Mouse (Mus musculus) bone marrow, adult 2 months (tissue): ENCODE data around the gene Mipol1.

Experiments
- CTCF ChIP-seq: fragments of 200-500 bp; IDR thresholded peaks from 2 replicates; pipeline ENCODE4 v1.5.1; 2011; ENCODE audit warnings: low read length, control low read depth; ENCODE audit not compliant: control insufficient read depth, insufficient read depth
- POLR2A ChIP-seq: fragments of 200-500 bp; IDR thresholded peaks from 2 replicates; pipeline ENCODE4 v1.6.1; 2011; ENCODE audit warnings: low read depth, mild to moderate bottlenecking, control low read depth, low read length, borderline replicate concordance; ENCODE audit not compliant: control insufficient read depth

- TF ChIP-seq POLR2A (no peak), CTCF (no peak)
These were observed 315.4 kb downstream of the Mipol1 start for GRCm38 (mm10) chr12:57545371-57546241.
